Mouse (Mus musculus) layer of hippocampus, adult 9-11 months (tissue): ENCODE data around the gene Vmn2r102.

Source experiments
- DNase-seq: peaks from one replicate; pipeline ENCODE4 v3.0.0; 2022

Vmn2r102 gene

DNA sequence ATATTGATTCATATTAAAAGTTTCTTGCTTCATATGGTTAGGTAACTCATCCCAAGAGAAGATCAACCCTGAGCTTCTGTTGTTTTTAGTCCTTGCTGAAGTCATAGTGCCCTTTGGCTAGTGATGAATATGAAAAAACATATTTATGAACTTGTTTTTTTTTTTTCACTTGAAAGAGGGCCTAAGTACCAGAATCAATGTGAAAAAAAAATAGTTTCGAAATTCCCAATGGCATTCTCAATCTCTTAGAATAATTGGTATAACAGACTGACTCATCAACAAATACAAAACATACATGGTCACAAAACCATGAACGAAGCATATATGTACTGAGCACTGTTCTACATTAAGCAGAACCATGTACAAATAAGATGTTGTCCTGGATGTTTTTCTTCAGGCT, at the start of gene Vmn2r102:
Gene Vmn2r102 (plus strand): TSS at position 301 of the 400 bp plus-strand sequence.
- no peak for DNase-seq

DNA sequence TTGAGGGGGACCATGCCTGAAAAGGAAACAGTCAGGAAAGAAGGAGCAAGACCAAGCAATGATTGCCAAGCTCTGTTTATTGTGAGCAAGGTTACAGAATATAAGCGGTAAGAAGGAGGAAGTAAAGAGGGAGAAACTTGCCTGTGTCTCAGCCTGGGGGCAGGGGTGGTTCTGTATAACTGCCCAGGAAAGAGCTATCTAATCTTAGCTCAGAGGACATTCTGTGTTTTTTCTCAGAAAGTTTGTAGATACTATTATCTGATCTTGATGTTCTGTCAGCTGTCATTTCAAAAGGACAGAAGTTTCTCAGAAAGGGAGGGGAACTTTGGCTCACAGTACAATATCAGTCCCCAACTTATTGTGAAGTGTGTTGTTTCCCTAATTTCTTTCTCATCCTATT, 30.8 kb upstream of the Vmn2r102 start:
- DNase-seq: no peak

DNA sequence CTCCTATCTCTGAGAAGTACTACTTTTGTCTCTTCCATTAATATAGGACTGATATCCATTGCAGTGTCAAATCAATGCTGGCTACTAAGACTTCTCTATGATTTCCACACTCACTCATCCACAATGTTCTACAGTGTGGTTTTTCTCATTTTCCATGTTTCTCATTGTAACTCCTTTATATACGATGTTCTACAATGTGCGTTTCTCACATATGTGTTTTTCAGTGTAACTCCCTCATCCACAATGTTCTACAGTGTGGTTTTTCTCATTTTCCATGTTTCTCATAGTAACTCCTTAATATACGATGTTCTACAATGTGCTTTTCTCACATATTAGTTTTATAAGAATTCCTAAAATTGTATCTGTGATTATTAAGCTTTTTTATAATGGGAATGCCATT, 1.7 kb upstream of the Vmn2r102 start:
- DNase-seq: no peak

DNA sequence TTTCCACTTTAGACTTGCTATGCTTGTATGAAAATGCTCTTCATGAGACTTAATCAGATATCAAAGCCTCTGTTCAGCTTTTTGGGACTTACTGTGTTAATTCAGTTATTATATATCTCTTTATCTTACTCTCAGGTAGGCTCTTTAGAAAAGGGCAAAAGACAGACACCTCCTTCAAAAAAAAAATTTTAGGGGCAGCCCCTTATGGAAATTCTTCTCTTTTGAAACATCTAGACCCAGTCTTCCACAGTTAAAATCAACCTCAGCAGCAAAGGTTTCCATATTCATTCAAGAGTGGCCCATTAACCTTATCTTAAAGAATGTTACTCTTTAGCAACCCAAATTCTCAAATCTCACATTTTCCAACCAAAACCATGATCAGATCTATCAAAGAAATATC, 31.9 kb downstream of the Vmn2r102 start:
- no peak for DNase-seq
